Mouse (Mus musculus): ENCODE results near the gene Ermap. TPM values are rescaled to one million over a fixed set of nuclear protein-coding genes. Genes with fewer than 3 reads are reported as not detected.
A peak's percentile ranks its signal among the peaks of the same experiment; 100 is the strongest.

Gene Ermap
- polyA plus RNA-seq, 1 experiment from 2014 or later, result 0.29 TPM

DNA sequence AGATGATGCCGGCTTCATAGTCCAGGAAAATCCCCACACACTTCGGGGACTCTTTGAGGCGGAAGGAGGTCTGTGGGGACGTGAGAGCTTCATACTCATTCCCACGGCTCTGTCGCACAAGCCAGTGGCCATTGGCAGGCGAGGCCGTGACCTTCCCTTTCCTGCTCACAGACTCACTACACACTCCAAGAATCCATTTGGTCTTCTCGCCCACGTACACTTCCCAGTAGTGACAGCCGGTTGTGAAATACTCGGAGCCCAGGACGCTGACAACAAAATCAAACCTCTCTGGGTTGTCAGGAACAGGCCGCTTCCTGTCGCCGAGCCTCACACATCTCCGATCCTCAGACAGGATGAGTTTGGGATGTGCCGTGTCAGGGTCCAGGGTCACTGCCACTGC, 11.5 kb downstream of the Ermap start:
- Histone ChIP-seq H3K27me3 (ENCODE audit: insufficient read depth, low read length) (no peaks in the 10 kb centered on the region), H3K4me3 (replicated peaks; ENCODE audit: low read depth, low read length) (no peak overlapping the region), H3K27ac (0 out of 2 replicates have a peak overlapping the region, but pooled peaks have one; percentile 0), H3K4me1 (replicated peaks; ENCODE audit: insufficient read depth, low read length) (no peaks in the 10 kb centered on the region; the same call in 1 of the 2 replicates), H3K9me3 (replicated peaks; ENCODE audit: low read length) (no peaks in the 10 kb centered on the region), H3K36me3 (ENCODE audit: insufficient read depth, low read length) (no peaks in the 10 kb centered on the region), H3K4me2 (ENCODE audit: low read length) (no peak overlapping the region), H3K9ac (ENCODE audit: low read depth, low read length) (no peak overlapping the region)
- TF ChIP-seq CTCF (IDR thresholded peaks at IDR 0.05; ENCODE audit: low read depth), result no peak
- ATAC-seq (replicated peaks; ENCODE audit: low FRiP score, low read depth) (no peak), DNase-seq (ENCODE audit: low spot score) (peak; percentile 40)
- 37% methylated on average over 18 of the region's 18 CpGs for WGBS

DNA sequence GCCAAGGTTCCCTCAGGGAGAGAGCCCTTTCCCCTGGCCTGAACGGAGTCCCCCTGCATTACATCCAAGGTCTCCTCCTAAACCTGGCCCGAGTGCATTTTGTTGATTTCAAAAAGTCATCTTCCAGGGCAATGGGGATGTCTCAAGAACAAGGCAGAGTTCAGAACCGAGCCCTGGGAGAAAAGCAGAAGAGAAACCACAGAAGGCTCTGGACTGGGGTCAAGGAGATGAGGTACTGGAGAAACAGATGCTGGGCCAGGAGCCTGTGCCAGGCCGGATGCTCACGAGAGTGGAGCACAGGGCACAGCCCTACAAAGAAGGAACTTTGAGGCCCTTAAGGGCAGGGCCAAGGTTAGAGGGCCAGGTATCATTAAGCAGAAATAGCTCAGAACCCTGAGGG, 12.1 kb downstream of the Ermap start:
- Histone ChIP-seq H3K4me3 (replicated peaks; ENCODE audit: low read depth, low read length) (no peak overlapping the region), H3K4me2 (ENCODE audit: low read length) (no peak overlapping the region), H3K9ac (ENCODE audit: low read depth, low read length) (no peak overlapping the region), H3K27ac (0 out of 2 replicates have a peak overlapping the region, but pooled peaks have one; percentile 0), H3K9me3 (replicated peaks; ENCODE audit: low read length) (no peaks in the 10 kb centered on the region), H3K4me1 (replicated peaks; ENCODE audit: insufficient read depth, low read length) (peaks cover 6% of the 10 kb centered on the region; the same call in 1 of the 2 replicates), H3K36me3 (ENCODE audit: insufficient read depth, low read length) (no peaks in the 10 kb centered on the region), H3K27me3 (ENCODE audit: insufficient read depth, low read length) (no peaks in the 10 kb centered on the region)
- DNase-seq (ENCODE audit: low spot score) (no peak), ATAC-seq (replicated peaks; ENCODE audit: low FRiP score, low read depth) (no peak)
- TF ChIP-seq CTCF (IDR thresholded peaks at IDR 0.05; ENCODE audit: low read depth), result no peak
- WGBS, result 64% methylated on average over 5 of the region's 5 CpGs

DNA sequence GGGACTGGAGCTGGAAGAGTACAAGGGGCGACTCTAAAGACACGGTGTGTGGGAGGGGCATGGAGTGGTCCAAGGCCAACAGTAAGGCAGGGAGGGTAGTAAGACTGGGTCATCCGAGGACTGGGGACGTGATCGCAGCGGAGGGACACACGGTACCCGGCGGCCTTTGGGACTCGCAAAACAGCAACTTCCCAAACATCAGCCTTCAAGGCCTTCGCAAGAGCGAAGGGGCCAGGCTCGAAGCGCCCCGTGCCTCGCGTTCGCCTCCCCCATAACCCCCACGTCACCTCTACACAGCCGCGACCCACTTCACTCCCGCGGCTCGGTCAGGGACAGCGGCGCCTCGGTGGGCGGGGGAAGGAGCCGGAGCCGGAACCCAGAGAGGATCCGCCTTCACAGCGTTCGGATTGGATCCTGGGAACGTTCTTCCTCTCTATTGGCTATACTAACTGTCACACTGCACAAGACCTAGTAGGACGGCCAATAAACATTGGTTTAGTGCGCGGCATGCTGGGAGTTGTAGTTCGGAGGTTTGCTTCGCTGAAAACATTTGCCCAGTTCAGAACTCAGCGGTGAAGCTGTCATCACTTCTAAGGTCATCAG, 15.9 kb downstream of the Ermap start, which contains the start of gene Zfp691:
TSS of gene Zfp691 (minus strand) at position 345 of the 603 bp plus-strand sequence.
- Histone ChIP-seq H3K9me3 (replicated peaks; ENCODE audit: low read length) (no peaks in the 10 kb centered on the region), H3K27me3 (ENCODE audit: insufficient read depth, low read length) (no peaks in the 10 kb centered on the region), H3K4me1 (replicated peaks; ENCODE audit: insufficient read depth, low read length) (peaks cover 6% of the 10 kb centered on the region; the same call in 1 of the 2 replicates), H3K4me2 (ENCODE audit: low read length) (peak within 1 kb of the TSS; percentile 79), H3K4me3 (replicated peaks; ENCODE audit: low read depth, low read length) (peak within 1 kb of the TSS; percentile 68), H3K9ac (ENCODE audit: low read depth, low read length) (peak within 1 kb of the TSS; percentile 74), H3K36me3 (ENCODE audit: insufficient read depth, low read length) (peaks cover 9% of the 10 kb centered on the region; the same call in 1 of the 2 replicates), H3K27ac (peak within 1 kb of the TSS; percentile 19)
- WGBS, result under 1% methylated on average over 40 of the region's 40 CpGs
- TF ChIP-seq CTCF (IDR thresholded peaks at IDR 0.05; ENCODE audit: low read depth), result no peak
- ATAC-seq (replicated peaks; ENCODE audit: low FRiP score, low read depth) (peak; percentile 100), DNase-seq (ENCODE audit: low spot score) (peak; percentile 99)

DNA sequence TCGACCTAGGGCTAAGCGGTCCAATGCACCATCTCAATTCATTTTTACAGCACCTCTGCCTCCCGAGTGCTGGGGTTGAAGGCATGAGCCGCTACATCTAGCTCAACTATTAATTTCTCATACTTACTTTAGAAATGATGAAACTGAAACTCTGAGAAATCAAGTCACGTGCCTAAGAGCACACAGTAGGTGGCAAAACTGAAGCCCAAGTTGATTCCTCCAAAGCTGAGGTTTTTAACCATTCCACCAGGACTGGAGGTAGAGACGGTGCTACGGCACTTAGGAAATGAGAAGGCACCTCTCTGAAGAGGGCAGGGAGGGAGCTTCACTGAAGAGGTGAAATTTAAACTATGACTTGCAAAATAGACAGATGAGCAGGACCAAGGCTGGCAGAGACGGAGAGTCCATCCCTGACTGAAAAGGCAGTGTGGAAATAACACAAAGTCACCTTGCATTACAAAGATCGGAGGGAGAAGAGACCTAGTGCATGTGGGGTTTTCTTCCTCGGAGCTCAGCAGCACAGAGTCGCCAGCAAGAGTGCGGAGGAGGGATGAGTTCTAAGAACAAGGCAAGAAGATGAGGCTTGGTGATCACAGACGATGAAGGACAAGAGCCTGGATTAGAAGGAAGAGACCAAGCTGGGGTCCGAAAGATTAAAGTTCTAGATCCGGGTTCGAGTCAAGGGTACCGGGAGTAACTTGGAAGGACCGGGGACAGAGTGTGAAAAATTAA, 16.7 kb downstream of the Ermap start:
- ATAC-seq (replicated peaks; ENCODE audit: low FRiP score, low read depth) (no peak), DNase-seq (ENCODE audit: low spot score) (no peak)
- no peak overlapping the region for H3K27ac ChIP-seq
- no peak for TF ChIP-seq CTCF (IDR thresholded peaks at IDR 0.05; ENCODE audit: low read depth)
- H3K9me3 ChIP-seq (replicated peaks; ENCODE audit: low read length), result no peaks in the 10 kb centered on the region
- peaks cover 16% of the 10 kb centered on the region for H3K36me3 ChIP-seq (ENCODE audit: insufficient read depth, low read length)
- peak overlapping the region; percentile 68 for H3K4me3 ChIP-seq (replicated peaks; ENCODE audit: low read depth, low read length)
- H3K9ac ChIP-seq (ENCODE audit: low read depth, low read length), result peak overlapping the region; percentile 74
- peaks cover 6% of the 10 kb centered on the region; the same call in 1 of the 2 replicates for H3K4me1 ChIP-seq (replicated peaks; ENCODE audit: insufficient read depth, low read length)
- no peaks in the 10 kb centered on the region for H3K27me3 ChIP-seq (ENCODE audit: insufficient read depth, low read length)
- WGBS, result 30% methylated on average over 18 of the region's 18 CpGs
- peak overlapping the region; percentile 79 for H3K4me2 ChIP-seq (ENCODE audit: low read length)

DNA sequence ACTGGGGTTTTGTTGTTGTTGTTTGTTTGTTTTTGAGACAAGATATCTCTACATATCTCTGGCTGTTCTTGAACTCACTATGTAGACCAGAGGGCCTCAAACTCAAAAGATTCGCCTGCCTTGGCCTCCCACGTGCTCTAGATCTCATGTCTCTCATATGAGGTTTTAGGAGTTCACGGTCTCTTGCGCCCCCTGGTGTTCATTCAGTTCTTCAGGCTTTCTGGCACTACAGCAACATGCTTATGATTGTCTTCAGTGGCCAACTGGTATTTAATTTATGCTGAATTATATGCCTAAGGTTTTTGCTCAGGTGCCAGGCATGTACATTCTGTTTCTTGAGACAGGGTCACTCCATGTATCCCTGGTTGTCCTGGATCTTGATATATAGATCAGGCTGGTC, 22.1 kb downstream of the Ermap start:
- peaks cover 16% of the 10 kb centered on the region for H3K36me3 ChIP-seq (ENCODE audit: insufficient read depth, low read length)
- H3K4me1 ChIP-seq (replicated peaks; ENCODE audit: insufficient read depth, low read length), result no peaks in the 10 kb centered on the region
- no peak overlapping the region for H3K27ac ChIP-seq
- H3K27me3 ChIP-seq (ENCODE audit: insufficient read depth, low read length), result no peaks in the 10 kb centered on the region
- no peaks in the 10 kb centered on the region for H3K9me3 ChIP-seq (replicated peaks; ENCODE audit: low read length)
- 8% methylated on average over 4 of the region's 4 CpGs for WGBS
- DNase-seq (ENCODE audit: low spot score), result peak; percentile 91
- TF ChIP-seq CTCF (IDR thresholded peaks at IDR 0.05; ENCODE audit: low read depth), result peak; percentile 89
- no peak overlapping the region for H3K4me3 ChIP-seq (replicated peaks; ENCODE audit: low read depth, low read length)
- H3K9ac ChIP-seq (ENCODE audit: low read depth, low read length), result no peak overlapping the region
- ATAC-seq (replicated peaks; ENCODE audit: low FRiP score, low read depth), result no peak
- H3K4me2 ChIP-seq (ENCODE audit: low read length), result no peak overlapping the region

DNA sequence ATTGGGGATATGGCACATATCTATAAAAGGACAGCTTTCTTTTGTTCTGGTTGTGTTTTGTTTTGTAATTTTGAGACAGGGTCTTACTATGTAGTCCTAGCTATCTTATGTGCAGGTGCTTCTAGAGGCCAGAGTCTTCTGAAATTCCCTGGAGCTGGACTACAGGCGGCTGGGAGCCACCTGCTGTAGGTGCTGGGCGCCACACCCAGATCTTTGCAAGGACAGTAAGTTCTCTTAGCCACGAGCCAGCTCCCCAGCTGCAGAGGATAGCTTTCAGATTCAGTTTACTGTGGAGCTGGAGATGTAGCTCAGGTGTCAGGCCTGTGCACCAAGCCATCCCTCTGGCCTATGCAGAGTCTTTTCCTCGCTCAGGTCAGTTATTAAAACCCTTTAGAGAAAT, 22.7 kb downstream of the Ermap start:
- H3K9ac ChIP-seq (ENCODE audit: low read depth, low read length), result no peak overlapping the region
- H3K36me3 ChIP-seq (ENCODE audit: insufficient read depth, low read length), result peaks cover 16% of the 10 kb centered on the region
- DNase-seq (ENCODE audit: low spot score) (no peak), ATAC-seq (replicated peaks; ENCODE audit: low FRiP score, low read depth) (no peak)
- no peaks in the 10 kb centered on the region for H3K4me1 ChIP-seq (replicated peaks; ENCODE audit: insufficient read depth, low read length)
- WGBS, result 86% methylated on average over 4 of the region's 4 CpGs
- H3K4me2 ChIP-seq (ENCODE audit: low read length), result no peak overlapping the region
- no peak overlapping the region for H3K27ac ChIP-seq
- no peaks in the 10 kb centered on the region for H3K9me3 ChIP-seq (replicated peaks; ENCODE audit: low read length)
- H3K27me3 ChIP-seq (ENCODE audit: insufficient read depth, low read length), result no peaks in the 10 kb centered on the region
- peak; percentile 21; the same call in 1 of the 2 replicates for TF ChIP-seq CTCF (IDR thresholded peaks at IDR 0.05; ENCODE audit: low read depth)
- H3K4me3 ChIP-seq (replicated peaks; ENCODE audit: low read depth, low read length), result no peak overlapping the region

Measured in kidney, postnatal 0 days (tissue).